Mouse (Mus musculus) hindbrain, embryonic 12.5 days (tissue): ENCODE data around the gene Txn2. TPM values are rescaled to one million over a fixed set of nuclear protein-coding genes. Genes with fewer than 3 reads are reported as not detected.
"Not testable (repeated sequence)": the region's sequence is repeated elsewhere in the genome, so short reads cannot be mapped to it uniquely, and the experiment has no call there.

ENCODE experiments used
- ATAC-seq: fragments of 200-750 bp; cut with Nextera tagmentation; 2 replicates; pipeline ENCODE4 v1.8.0; 2017; ENCODE audit warnings: moderate TSS enrichment; ENCODE audit not compliant: low FRiP score
- H3K27ac ChIP-seq: fragments of 300-500 bp; sonication (generic); 2 replicates; pipeline ENCODE4 v1.5.1; 2016; ENCODE audit warnings: mild to moderate bottlenecking
- H3K27me3 ChIP-seq: fragments of 300-500 bp; sonication (generic); 2 replicates; pipeline ENCODE4 v1.6.1; 2016; ENCODE audit warnings: mild to moderate bottlenecking
- H3K36me3 ChIP-seq: fragments of 300-500 bp; sonication (generic); 2 replicates; pipeline ENCODE4 v1.6.1; 2016; ENCODE audit warnings: mild to moderate bottlenecking
- H3K4me1 ChIP-seq: fragments of 300-500 bp; sonication (generic); 2 replicates; pipeline ENCODE4 v1.6.1; 2016
- H3K4me2 ChIP-seq: fragments of 300-500 bp; sonication (generic); replicated peaks from 2 replicates; pipeline ENCODE4 v1.6.1; 2016; ENCODE audit warnings: mild to moderate bottlenecking
- H3K4me3 ChIP-seq: fragments of 300-500 bp; sonication (generic); 2 replicates; pipeline ENCODE4 v1.5.1; 2016; ENCODE audit warnings: mild to moderate bottlenecking
- H3K9ac ChIP-seq: fragments of 300-500 bp; sonication (generic); 2 replicates; pipeline ENCODE4 v1.6.1; 2016; ENCODE audit warnings: mild to moderate bottlenecking, moderate library complexity
- H3K9me3 ChIP-seq: fragments of 300-500 bp; sonication (generic); replicated peaks from 2 replicates; pipeline ENCODE4 v1.6.1; 2016; ENCODE audit warnings: mild to moderate bottlenecking
- WGBS: fragments of 180-500 bp; shearing (Covaris S2); methylation state at CpG from one replicate; pipeline ENCODE4 v1.1.7; 2016; 5-methylcytosine and 5-hydroxymethylcytosine counted together
- polyA plus RNA-seq: library from polyadenylated mRNA; unstranded; fragments of >200 nt; fragmentation: Nextera tagmentation; extraction: Ambion mirVana; gene quantifications from 2 replicates; pipeline ENCODE4 v1.2.1, GENCODE M21; 2016

Txn2 gene
- polyA plus RNA-seq, 1 experiment from 2014 or later = 206 TPM

- no peak overlapping the region for H3K27ac ChIP-seq
- no peak overlapping the region for H3K4me2 ChIP-seq
- no peak for ATAC-seq
- H3K4me1 ChIP-seq = peaks cover 12% of the 10 kb centered on the region
- no peak overlapping the region for H3K9ac ChIP-seq
- no peaks in the 10 kb centered on the region for H3K9me3 ChIP-seq
- 67% methylated on average over 6 of the region's 6 CpGs for WGBS
- no peaks in the 10 kb centered on the region for H3K27me3 ChIP-seq
- no peak overlapping the region for H3K4me3 ChIP-seq
- no peaks in the 10 kb centered on the region for H3K36me3 ChIP-seq
These were observed 46.5 kb downstream of the Txn2 start for GRCm38 (mm10) chr15:77882297-77882696.

GRCm38 (mm10) chr15:77881698-77882097 lies 47.1 kb downstream of the Txn2 start:
- ATAC-seq = no peak
- Histone ChIP-seq H3K27me3 (no peaks in the 10 kb centered on the region), H3K36me3 (no peaks in the 10 kb centered on the region), H3K9me3 (no peaks in the 10 kb centered on the region), H3K4me1 (peaks cover 12% of the 10 kb centered on the region), H3K9ac (no peak overlapping the region), H3K4me2 (no peak overlapping the region), H3K27ac (no peak overlapping the region), H3K4me3 (no peak overlapping the region)
- 60% methylated on average over 5 of the region's 5 CpGs for WGBS

GRCm38 (mm10) chr15:77880738-77881137 lies 48.1 kb downstream of the Txn2 start:
- peaks cover 12% of the 10 kb centered on the region for H3K4me1 ChIP-seq
- no peak for ATAC-seq
- H3K4me3 ChIP-seq = no peak overlapping the region
- no peak overlapping the region for H3K9ac ChIP-seq
- H3K4me2 ChIP-seq = no peak overlapping the region
- no peaks in the 10 kb centered on the region for H3K9me3 ChIP-seq
- H3K27ac ChIP-seq = no peak overlapping the region
- H3K36me3 ChIP-seq = no peaks in the 10 kb centered on the region
- H3K27me3 ChIP-seq = no peaks in the 10 kb centered on the region
- 89% methylated on average over 5 of the region's 5 CpGs for WGBS

- Histone ChIP-seq H3K27me3 (no peaks in the 10 kb centered on the region), H3K4me3 (no peak overlapping the region), H3K4me2 (no peak overlapping the region), H3K9ac (no peak overlapping the region), H3K9me3 (no peaks in the 10 kb centered on the region), H3K4me1 (peaks cover 12% of the 10 kb centered on the region), H3K27ac (no peak overlapping the region), H3K36me3 (no peaks in the 10 kb centered on the region)
- ATAC-seq = no peak
- 93% methylated on average over 3 of the region's 3 CpGs for WGBS
These were observed 49.0 kb downstream of the Txn2 start for GRCm38 (mm10) chr15:77879756-77880155.

- Histone ChIP-seq H3K4me2 (no peak overlapping the region), H3K4me1 (no peaks in the 10 kb centered on the region), H3K9me3 (no peaks in the 10 kb centered on the region), H3K27me3 (no peaks in the 10 kb centered on the region), H3K36me3 (no peaks in the 10 kb centered on the region), H3K9ac (no peak overlapping the region), H3K4me3 (no peak overlapping the region), H3K27ac (no peak overlapping the region)
- 76% methylated on average over 2 of the region's 2 CpGs for WGBS
- no peak for ATAC-seq
These were observed 51.6 kb downstream of the Txn2 start for GRCm38 (mm10) chr15:77877209-77877608.

GRCm38 (mm10) chr15:77876716-77877115 lies 52.1 kb downstream of the Txn2 start:
- H3K27me3 ChIP-seq = no peaks in the 10 kb centered on the region
- H3K36me3 ChIP-seq = no peaks in the 10 kb centered on the region
- H3K9ac ChIP-seq = no peak overlapping the region
- no peak for ATAC-seq
- H3K4me2 ChIP-seq = no peak overlapping the region
- H3K27ac ChIP-seq = no peak overlapping the region
- H3K9me3 ChIP-seq = no peaks in the 10 kb centered on the region
- 83% methylated on average over 3 of the region's 3 CpGs for WGBS
- no peaks in the 10 kb centered on the region for H3K4me1 ChIP-seq
- H3K4me3 ChIP-seq = no peak overlapping the region

GRCm38 (mm10) chr15:77875953-77876352 lies 52.9 kb downstream of the Txn2 start:
- Histone ChIP-seq H3K9ac (no peak overlapping the region), H3K4me1 (no peaks in the 10 kb centered on the region), H3K36me3 (no peaks in the 10 kb centered on the region), H3K4me2 (no peak overlapping the region), H3K4me3 (no peak overlapping the region), H3K9me3 (no peaks in the 10 kb centered on the region), H3K27ac (no peak overlapping the region), H3K27me3 (no peaks in the 10 kb centered on the region)
- no peak for ATAC-seq
- 98% methylated on average over 6 of the region's 6 CpGs for WGBS

- WGBS = 87% methylated on average over 9 of the region's 9 CpGs
- no peak overlapping the region for H3K4me2 ChIP-seq
These were observed 54.0 kb downstream of the Txn2 start for GRCm38 (mm10) chr15:77874807-77875206.

GRCm38 (mm10) chr15:77874310-77874709 lies 54.5 kb downstream of the Txn2 start:
- no peaks in the 10 kb centered on the region for H3K9me3 ChIP-seq
- 76% methylated on average over 4 of the region's 4 CpGs for WGBS

More at GRCm38 (mm10) chr15:77874807-77875206, 54.0 kb downstream of the Txn2 start:
- Histone ChIP-seq H3K4me1 (no peaks in the 10 kb centered on the region), H3K9ac (no peak overlapping the region), H3K4me3 (no peak overlapping the region), H3K36me3 (no peaks in the 10 kb centered on the region), H3K27me3 (no peaks in the 10 kb centered on the region), H3K27ac (no peak overlapping the region), H3K9me3 (no peaks in the 10 kb centered on the region)
- no peak for ATAC-seq

GRCm38 (mm10) chr15:77873564-77873963 lies 55.2 kb downstream of the Txn2 start:
- H3K9me3 ChIP-seq = no peaks in the 10 kb centered on the region
- no peaks in the 10 kb centered on the region for H3K4me1 ChIP-seq
- no peaks in the 10 kb centered on the region for H3K27me3 ChIP-seq
- no peaks in the 10 kb centered on the region for H3K36me3 ChIP-seq
- no peak for ATAC-seq
- no peak overlapping the region for H3K9ac ChIP-seq
- no peak overlapping the region for H3K27ac ChIP-seq
- H3K4me2 ChIP-seq = no peak overlapping the region
- no peak overlapping the region for H3K4me3 ChIP-seq
- 84% methylated on average over 2 of the region's 2 CpGs for WGBS

More at GRCm38 (mm10) chr15:77874310-77874709, 54.5 kb downstream of the Txn2 start:
- no peaks in the 10 kb centered on the region for H3K36me3 ChIP-seq
- H3K4me1 ChIP-seq = no peaks in the 10 kb centered on the region
- no peak overlapping the region for H3K4me3 ChIP-seq
- no peaks in the 10 kb centered on the region for H3K27me3 ChIP-seq
- no peak for ATAC-seq
- no peak overlapping the region for H3K4me2 ChIP-seq
- no peak overlapping the region for H3K27ac ChIP-seq
- no peak overlapping the region for H3K9ac ChIP-seq

GRCm38 (mm10) chr15:77872996-77873395 lies 55.8 kb downstream of the Txn2 start:
- 87% methylated on average over 3 of the region's 3 CpGs for WGBS
- no peaks in the 10 kb centered on the region for H3K27me3 ChIP-seq
- H3K27ac ChIP-seq = no peak overlapping the region
- H3K9me3 ChIP-seq = no peaks in the 10 kb centered on the region
- H3K4me3 ChIP-seq = no peak overlapping the region
- no peak overlapping the region for H3K9ac ChIP-seq
- no peak for ATAC-seq
- H3K4me2 ChIP-seq = no peak overlapping the region
- H3K36me3 ChIP-seq = no peaks in the 10 kb centered on the region
- no peaks in the 10 kb centered on the region for H3K4me1 ChIP-seq

- Histone ChIP-seq H3K4me2 (no peak overlapping the region), H3K9me3 (no peaks in the 10 kb centered on the region), H3K27ac (no peak overlapping the region), H3K27me3 (no peaks in the 10 kb centered on the region), H3K4me3 (no peak overlapping the region), H3K4me1 (peaks cover 7% of the 10 kb centered on the region), H3K9ac (no peak overlapping the region), H3K36me3 (no peaks in the 10 kb centered on the region)
- 89% methylated on average over 5 of the region's 5 CpGs for WGBS
- no peak for ATAC-seq
These were observed 60.5 kb downstream of the Txn2 start for GRCm38 (mm10) chr15:77868340-77868739.

GRCm38 (mm10) chr15:77867231-77867968 lies 61.4 kb downstream of the Txn2 start:
- H3K4me3 ChIP-seq, H3K27me3 ChIP-seq, H3K27ac ChIP-seq, H3K9me3 ChIP-seq, ATAC-seq, H3K9ac ChIP-seq, H3K4me2 ChIP-seq, H3K36me3 ChIP-seq, H3K4me1 ChIP-seq: not testable (repeated sequence)
- WGBS = 79% methylated on average over 9 of the region's 10 CpGs
